Mouse (Mus musculus) T-helper 2 cell (primary cell): ENCODE data around the gene Ldhb.
"Not testable (repeated sequence)": the region's sequence is repeated elsewhere in the genome, so short reads cannot be mapped to it uniquely, and the experiment has no call there.

Experiments used
- in situ Hi-C: fragments of 300-600 bp; cut with MboI, MseI; formaldehyde crosslinking; loops from one replicate; pipeline ENCODE4 v1.15.1; 2025; ENCODE audit warnings: high pct_unique_total_duplicates

Ldhb gene

GRCm38 (mm10) chr6:142514912-142515311, 7.2 kb upstream of the Ldhb start:
- in situ Hi-C loops, result no loop called here

GRCm38 (mm10) chr6:142512902-142513301, 5.1 kb upstream of the Ldhb start:
- in situ Hi-C loops, result no loop called here

- in situ Hi-C loops, result no loop called here
Observed at GRCm38 (mm10) chr6:142511516-142512135, 3.9 kb upstream of the Ldhb start.

- in situ Hi-C loops, result no loop called here
Observed at GRCm38 (mm10) chr6:142508663-142509062, 906 bp upstream of the Ldhb start.

- in situ Hi-C loops, result no loop called here
Observed at GRCm38 (mm10) chr6:142507033-142507784, 548 bp downstream of the Ldhb start.

- in situ Hi-C loops, result no loop called here
Observed at GRCm38 (mm10) chr6:142506338-142507032, 1.3 kb downstream of the Ldhb start.

GRCm38 (mm10) chr6:142503601-142504000, 4.2 kb downstream of the Ldhb start:
- in situ Hi-C loops, result loop anchor here (5.0 kb wide), 1 partner anchor 156 kb away; the partner anchor contains the start of gene Pyroxd1

GRCm38 (mm10) chr6:142502519-142503125, 5.1 kb downstream of the Ldhb start:
- in situ Hi-C loops, result loop anchor here (5.0 kb wide), 1 partner anchor 155 kb away; the partner anchor contains the start of gene Pyroxd1

- in situ Hi-C loops, result not testable (repeated sequence)
Observed at GRCm38 (mm10) chr6:142490114-142490513, 17.6 kb downstream of the Ldhb start.

- in situ Hi-C loops, result no loop called here
Observed at GRCm38 (mm10) chr6:142487638-142488037, 20.1 kb downstream of the Ldhb start.

- in situ Hi-C loops, result no loop called here
Observed at GRCm38 (mm10) chr6:142485478-142486123, 22.2 kb downstream of the Ldhb start.

- in situ Hi-C loops, result no loop called here
Observed at GRCm38 (mm10) chr6:142477239-142477638, 30.5 kb downstream of the Ldhb start.

- in situ Hi-C loops, result no loop called here
Observed at GRCm38 (mm10) chr6:142472801-142473203, 35.0 kb downstream of the Ldhb start, which contains the start of gene Gys2. Gene Gys2 (minus strand): TSS chr6:142473109.

GRCm38 (mm10) chr6:142471141-142471540, 36.6 kb downstream of the Ldhb start:
- in situ Hi-C loops, result no loop called here

GRCm38 (mm10) chr6:142469602-142470001, 38.2 kb downstream of the Ldhb start:
- in situ Hi-C loops, result no loop called here

- in situ Hi-C loops, result no loop called here
Observed at GRCm38 (mm10) chr6:142462194-142462593, 45.6 kb downstream of the Ldhb start.

- in situ Hi-C loops, result no loop called here
Observed at GRCm38 (mm10) chr6:142459017-142459678, 48.6 kb downstream of the Ldhb start.

- in situ Hi-C loops, result no loop called here
Observed at GRCm38 (mm10) chr6:142458010-142458409, 49.7 kb downstream of the Ldhb start.

- in situ Hi-C loops, result no loop called here
Observed at GRCm38 (mm10) chr6:142455314-142455996, 52.3 kb downstream of the Ldhb start.

- in situ Hi-C loops, result no loop called here
Observed at GRCm38 (mm10) chr6:142453311-142453710, 54.4 kb downstream of the Ldhb start.
